Mouse (Mus musculus) testis, adult 2 months (tissue): ENCODE results near the gene Aldh1l1.

Experiments used
- CTCF ChIP-seq: fragments of 200-500 bp; IDR thresholded peaks from 2 replicates; pipeline ENCODE4 v1.5.1; 2012; ENCODE audit warnings: low read depth, mild to moderate bottlenecking, inconsistent platforms, low read length, moderate library complexity; ENCODE audit not compliant: control insufficient read depth, insufficient read depth, insufficient replicate concordance
- POLR2A ChIP-seq: fragments of 200-500 bp; IDR thresholded peaks from 2 replicates; pipeline ENCODE4 v1.6.1; 2012; ENCODE audit warnings: low read depth, mild to moderate bottlenecking, inconsistent platforms, low read length, moderate library complexity; ENCODE audit not compliant: control insufficient read depth

DNA sequence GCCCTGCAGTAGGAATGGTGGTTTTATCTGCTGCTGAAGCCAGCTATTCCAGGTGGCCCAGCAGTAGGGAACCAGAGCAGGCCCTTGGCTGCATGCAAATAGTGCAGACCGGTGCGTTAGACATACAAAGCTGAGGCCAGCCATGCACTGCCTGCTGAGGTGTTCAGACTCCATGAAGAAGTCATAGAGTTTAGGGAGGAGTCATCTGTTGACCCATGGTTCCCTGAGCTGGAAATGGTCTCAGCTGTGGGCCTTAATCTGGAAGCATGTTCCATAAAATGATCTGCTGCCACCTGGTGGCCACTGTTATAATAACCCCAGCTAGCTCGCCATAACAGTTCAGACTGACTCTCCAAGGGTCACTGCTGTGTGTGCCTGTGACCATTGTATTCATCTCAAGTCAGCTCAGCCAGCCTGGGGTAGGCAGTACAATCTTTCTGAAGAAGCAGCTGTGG lies 89.1 kb downstream of the Aldh1l1 start:
- TF ChIP-seq CTCF (peak; percentile 52; the same call in 1 of the 2 replicates), POLR2A (no peak)
